Mouse (Mus musculus) megakaryocyte-erythroid progenitor cell, adult 5-6 weeks (primary cell): Measurements from ENCODE around the gene Ick. TPM values are rescaled to one million over a fixed set of nuclear protein-coding genes. Genes with fewer than 3 reads are reported as not detected.

ENCODE experiments used
- ATAC-seq: replicated peaks from 2 replicates; pipeline ENCODE4 v1.8.0; 2016; ENCODE audit warnings: mild to moderate bottlenecking, inconsistent platforms; ENCODE audit not compliant: severe bottlenecking, poor library complexity, low FRiP score, low TSS enrichment
- total RNA-seq, 2 experiments: library from RNA; stranded (forward) in 1 of 2; stranded (reverse) in 1 of 2; fragments of 200-1000, 215-1000 nt in 1 of 2; fragments of >200 nt in 1 of 2; fragmentation: Nextera tagmentation in 1 of 2; gene quantifications; 2 replicates each; pipeline ENCODE4 v1.2.3; 2014 to 2017

The Ick gene
- total RNA-seq, 2 experiments from 2014 or later: 17.1 to 18.1 TPM

DNA sequence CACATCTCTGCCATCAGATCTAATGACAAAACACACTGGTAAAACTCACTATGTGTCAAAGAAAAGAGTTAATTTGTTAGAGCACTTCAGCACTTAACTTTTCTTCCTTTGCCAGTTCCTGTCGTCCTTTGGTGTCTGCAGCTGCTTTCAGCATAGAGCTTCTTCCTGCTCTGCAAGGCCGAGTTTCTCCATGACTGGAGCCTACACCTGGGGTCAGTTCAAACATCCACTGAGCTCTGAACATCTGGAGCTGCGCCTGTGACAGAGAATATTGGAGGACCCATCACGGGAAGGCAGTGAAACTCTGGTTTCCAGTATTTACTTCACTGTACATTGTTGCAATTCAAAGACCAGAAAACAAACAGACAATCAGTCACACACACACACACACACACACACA, 7.6 kb upstream of the Ick start:
- no peak for ATAC-seq

DNA sequence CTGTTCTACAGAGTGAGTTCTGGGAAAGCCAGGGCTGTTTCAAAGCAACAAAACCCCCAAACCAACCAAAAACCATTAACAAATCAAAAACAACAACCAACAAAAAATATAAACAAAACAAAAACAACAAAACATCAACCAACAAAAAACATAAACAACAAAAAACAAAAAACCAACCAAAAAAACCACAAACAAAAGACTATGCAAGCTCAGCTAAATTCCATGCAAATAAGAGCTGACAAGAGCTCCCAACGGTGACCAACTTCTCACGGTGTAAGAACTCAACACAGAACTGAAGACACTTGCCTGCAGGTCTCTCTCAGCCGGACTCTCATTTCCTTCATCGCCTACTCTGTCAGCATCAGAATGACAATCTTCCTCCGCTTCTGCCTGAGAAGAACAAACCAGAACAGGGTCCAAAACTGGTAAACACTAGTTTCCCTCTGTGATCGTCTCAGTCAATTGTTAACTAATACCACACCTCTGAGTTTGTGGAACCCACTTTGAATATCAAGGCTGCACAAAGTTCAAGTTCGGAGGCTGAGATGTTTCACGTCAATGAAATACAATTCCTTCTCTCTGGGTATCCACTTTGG, 4.9 kb upstream of the Ick start:
- no peak for ATAC-seq

DNA sequence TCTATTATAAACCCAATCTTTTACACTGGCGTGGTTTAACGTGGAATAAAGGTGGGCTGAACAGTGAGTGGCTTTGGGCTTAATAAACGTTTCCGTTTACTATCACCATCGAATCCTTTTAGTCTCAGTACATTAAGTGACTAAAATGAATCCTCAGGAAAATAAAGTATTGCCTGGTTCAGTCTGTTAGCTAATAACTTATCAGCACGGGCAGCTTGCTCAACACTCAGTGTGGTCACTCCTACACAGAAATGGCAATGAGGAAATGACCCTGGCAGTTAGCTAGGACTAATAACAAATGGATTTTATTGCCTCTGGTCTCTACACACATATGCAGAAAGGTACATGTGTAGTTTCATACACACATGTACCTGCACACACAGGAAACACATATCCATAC, 4.0 kb upstream of the Ick start:
- peak; percentile 36; the same call in 1 of the 2 replicates for ATAC-seq

DNA sequence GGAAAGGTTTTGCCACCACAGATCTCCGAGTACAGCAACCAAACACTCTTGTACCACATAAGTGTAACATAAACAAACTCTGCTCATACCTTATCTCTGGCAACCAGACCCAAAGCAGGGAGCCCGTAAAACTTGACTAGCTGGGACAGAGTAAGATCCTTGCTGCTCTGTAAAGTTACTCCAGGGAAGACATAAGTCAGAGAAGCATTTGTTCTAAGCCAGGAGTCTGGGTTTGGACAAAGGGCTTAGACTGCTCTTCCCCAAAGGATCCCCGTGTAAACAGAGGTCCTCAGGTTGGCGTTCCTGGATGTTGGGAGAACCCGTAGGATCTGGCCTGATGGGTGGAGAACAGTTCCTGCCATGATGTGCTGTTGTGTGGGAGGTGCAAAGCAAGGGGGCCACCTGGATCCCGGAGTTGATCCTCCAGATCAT, 3.5 kb upstream of the Ick start:
- ATAC-seq: peak; percentile 70

DNA sequence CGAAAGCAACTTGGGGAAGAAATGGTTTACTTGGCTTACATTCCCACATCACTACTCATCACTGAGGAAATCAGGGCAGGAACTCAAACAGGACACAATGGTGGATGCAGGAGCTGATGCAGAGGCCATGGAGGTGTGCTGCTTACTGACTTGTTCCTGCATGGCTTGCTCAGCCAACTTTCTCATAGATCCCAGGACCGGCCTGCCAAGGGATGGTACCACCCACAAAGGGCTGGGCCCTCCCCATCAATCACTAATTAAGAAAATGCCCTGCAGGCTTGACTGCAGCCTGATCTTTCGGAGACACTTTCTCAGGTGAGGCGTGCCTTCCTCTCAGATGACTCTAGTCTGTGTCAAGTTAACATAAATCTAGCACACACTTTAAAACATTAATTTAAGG, 2.2 kb upstream of the Ick start:
- no peak for ATAC-seq

DNA sequence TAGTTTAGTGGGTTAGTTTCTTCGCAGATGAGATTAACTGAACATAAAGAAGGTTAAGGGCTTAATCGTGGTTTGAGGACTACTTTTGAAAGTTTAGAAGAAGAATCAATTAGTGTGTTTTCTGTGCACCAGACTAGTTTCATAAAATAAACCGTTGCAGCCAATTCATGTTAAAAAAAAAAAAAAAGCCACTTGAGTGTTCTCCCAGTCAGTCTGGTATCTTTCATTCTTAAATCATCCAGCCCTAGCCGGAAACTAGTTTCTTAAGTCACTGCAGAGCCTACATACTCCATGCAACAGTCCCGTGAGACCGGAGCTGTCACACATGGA, 1.4 kb upstream of the Ick start:
- ATAC-seq: no peak

DNA sequence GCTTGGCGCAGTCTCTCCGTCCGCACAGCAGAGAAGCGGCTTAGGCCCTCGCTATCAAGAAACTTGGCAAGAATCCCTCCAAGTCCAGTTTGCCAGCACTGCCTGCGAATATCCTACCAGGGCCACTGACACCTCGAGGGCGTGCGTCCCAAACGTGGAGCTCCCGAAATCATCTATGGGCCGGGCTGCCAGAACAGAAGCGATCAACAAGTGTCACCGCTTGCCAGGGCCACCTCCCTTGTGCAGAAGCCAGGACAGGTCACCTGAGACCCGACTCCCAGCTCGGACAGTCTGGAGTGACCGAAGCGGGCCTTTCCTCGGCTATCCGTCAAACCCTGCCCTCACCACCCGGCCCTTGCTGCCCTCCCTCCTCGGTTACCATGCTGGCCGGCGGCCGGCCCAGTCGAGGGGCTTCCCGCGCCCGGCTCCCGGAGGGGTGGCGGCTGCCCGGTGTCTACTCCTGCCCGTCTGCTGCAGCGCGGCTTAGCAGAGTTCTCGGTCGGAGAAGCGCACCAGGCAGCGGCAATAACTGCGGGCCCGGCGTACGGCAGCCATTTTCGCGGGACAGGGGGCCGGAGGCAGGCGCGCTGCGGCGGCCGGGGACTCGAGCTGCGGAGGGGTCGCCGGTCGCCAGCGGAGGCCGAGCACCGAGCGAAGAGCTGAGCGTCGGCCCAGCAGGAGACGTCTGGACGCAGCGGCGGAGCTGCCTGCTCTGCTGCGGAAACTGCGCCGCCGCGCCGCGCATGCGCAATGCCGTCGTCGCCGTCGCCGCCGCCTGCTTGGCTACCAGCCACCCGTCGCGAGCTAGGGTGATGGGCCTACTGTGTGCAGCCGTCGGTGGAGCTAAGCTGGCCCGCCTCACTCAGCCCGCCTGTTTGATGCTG, 838 bp upstream of the Ick start:
- peak; percentile 33 for ATAC-seq

DNA sequence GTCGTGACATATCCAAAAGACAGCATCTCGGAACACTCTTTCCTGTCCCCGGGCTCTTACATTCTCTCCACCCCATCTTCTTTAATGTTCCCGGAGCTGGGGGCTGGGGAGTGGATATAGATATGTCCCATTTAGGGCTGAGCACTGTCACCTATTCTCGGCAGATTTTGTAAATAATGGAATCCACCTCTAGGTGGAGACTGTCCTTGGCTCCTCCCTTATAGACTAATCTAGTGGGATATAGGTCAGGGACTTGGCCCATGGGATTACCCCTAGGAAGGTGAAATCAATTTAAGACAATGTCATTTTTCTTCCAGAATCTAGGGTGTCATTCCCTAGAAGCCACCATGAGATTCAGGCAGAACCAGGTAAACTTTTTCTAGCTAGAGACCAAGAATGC, 664 bp downstream of the Ick start:
- no peak for ATAC-seq

DNA sequence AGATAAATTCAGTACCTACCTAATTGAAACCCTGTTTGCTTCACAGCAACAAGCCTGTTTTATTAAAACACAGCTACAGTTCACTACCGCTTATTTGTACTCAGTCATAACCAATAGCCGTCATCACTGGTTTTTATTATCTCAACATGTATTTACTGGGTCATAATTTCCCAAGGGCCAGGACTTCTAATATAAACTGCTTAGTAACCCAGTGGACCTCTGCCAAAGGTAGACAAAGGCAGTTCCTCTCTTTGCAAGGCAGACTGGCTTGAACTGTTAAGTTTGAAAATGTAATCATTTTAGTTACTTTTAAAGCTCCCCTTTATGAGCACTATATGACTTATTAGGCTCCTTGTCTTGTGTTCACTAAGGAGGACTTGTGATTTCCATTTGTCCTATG, 2.5 kb downstream of the Ick start:
- ATAC-seq: no peak

DNA sequence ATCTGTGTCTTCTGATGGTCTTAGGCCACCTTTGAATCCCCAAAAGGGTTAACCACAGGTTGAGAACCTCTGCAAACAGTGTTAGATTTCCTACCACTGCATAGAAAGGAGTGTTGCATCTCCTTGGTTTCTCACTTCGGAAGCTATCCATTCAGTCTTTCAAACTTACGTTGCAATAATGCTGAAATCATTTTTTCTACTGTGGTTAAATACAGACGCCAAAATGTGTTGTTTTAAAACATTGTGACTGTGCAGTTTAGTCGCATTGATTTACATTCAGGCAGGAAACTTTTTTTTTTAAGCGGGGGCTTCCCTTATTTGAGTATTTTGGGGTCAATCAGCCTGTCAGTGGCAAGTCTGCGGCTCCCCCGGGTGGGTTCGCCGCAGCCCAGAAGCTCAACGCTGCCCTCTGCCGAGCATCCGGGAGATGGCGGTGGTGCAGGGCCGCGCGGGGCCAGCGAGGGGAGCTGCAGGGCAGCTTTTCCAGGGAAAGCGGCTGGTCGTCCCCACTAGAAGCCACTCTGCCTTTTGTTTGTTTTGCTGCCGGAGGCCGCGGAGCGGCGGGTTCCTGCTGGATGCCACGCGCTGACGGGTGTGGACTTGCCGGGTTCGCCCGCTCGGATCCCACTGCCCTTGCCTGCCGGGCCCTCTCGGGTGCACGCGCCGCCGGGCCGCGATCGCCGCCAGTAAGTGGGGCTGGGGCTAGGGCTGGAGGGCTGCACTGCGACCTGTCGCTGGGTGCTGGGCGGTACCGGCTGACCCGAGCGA, 4.0 kb downstream of the Ick start:
- ATAC-seq: peak; percentile 72

DNA sequence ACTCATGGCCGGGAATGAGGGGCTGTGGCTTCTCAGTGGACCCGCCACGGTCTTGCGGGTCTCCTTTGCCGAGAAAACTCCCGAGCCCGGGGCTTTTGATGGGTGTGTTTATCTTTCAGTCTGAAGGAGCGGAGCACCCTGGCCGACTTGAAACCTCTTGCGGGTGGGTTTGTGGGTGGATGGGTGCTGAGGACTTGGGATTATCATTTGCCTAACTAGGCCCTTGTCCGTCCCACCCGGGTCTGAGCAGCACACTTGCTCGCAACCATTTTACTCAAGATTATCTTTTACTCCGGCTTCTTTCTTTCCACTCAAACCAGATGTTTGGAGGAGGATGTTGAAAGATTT, 4.5 kb downstream of the Ick start:
- ATAC-seq: no peak

DNA sequence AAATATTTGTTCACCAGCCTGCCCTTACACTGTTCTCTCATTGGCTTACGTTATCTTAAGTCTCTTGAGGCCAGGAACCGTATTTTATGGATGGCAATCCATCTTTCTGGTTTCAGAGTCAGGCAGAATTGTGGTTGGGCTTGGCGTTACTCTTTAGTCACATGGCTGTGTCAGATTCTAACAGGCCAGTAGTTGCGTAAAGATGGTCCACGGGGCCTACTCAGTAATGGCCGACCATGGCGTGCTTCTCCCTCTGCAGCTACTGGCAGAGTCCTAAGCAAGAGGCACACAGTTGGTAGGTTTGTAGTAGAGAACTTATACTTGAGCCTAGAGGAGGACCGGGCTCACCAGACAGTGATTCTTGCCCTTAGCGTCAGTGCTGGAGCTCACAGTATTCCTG, 6.8 kb downstream of the Ick start:
- no peak for ATAC-seq

DNA sequence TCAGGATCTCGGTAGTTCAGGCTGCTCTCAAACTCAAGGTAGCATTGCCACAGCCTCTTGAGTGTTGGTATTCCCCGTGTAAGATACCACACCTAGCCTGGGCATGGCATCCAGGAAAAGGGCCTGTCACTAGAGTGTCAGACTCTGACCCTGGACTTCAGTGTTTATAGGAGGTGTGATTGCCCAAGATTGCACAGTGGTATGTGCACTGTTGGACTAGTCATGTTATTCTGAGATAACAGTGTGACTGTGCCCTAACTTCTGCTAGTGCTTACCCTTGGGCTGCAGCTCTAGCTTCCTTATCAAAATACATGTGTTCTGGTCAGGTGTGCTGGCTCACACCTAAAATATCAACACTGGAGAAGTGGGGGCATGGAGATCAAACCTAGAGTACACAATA, 8.7 kb downstream of the Ick start:
- peak; percentile 72 for ATAC-seq

DNA sequence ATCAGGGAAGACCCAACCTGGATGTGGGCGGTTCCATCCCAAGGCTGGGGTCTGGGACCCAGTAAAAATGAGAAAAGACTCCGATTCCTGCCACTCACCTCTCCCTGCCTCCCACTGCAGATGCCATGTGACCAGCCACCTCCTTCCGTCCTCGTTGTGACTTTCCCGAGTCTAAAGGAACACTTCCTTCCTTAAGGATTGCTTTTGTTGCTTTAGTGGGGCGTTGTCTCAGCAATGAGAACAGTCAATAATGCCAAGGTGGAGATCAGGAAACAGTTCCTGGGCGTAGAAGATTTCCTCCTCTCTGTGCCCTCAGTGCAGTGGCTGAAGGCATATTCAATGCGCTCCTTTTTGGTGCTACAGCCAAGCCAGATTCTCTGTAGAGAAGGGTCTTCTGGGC, 12.4 kb downstream of the Ick start:
- no peak for ATAC-seq

DNA sequence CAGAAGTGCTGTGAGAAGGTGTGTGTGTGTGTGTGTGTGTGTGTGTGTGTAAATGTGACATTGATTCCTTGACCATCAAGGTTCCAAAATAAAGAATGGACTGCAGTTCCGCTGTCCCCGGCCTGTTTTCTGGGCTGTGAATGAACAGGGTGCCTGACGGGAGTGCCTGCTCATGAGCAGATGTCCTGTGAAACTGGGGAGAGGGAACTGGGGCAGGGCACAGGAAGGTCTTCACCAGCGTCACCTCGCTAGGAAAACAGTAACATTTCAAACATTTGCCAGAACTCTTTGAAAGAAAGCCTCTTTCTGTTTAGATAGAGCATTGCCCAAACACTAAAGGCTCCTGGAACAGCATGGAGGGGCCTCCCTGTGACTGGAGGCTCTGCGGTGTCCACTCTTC, 13.0 kb downstream of the Ick start:
- no peak for ATAC-seq

DNA sequence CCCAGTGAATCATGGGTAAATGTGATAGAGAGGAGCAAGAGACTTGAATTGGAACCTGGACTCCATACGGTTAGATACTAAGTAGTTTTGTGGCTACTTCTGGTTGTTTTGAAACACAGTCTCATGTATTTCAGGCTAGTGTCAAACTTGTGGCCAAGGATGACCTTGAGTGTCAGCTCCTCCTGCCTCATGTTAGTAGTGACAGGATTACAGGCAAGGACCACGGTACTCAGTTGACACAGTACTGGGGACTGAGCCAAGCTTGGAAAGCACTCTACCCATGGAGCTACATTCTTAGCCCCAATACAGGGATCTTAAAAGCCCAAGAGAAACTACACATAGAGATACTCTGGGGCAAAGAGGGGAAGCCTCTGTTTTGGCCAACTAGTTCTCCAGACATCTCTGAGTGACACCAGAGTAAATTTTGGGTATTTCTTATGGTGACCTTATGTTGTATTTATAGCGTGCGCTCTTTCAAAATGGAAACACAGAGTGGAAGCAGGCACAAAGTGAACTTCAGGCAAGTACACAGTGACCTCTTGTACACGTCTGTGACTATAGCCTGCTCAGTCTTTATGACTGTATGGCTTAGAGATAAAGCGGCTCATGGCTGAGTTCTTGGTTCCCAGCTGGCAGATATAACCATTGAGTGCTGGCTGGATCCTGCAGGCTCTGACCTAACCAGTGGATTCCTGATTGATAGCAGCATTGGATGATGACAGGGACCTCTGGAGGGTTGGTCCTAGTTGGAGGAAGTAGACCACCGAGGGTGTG, 14.1 kb downstream of the Ick start:
- peak; percentile 26; the same call in 1 of the 2 replicates for ATAC-seq

DNA sequence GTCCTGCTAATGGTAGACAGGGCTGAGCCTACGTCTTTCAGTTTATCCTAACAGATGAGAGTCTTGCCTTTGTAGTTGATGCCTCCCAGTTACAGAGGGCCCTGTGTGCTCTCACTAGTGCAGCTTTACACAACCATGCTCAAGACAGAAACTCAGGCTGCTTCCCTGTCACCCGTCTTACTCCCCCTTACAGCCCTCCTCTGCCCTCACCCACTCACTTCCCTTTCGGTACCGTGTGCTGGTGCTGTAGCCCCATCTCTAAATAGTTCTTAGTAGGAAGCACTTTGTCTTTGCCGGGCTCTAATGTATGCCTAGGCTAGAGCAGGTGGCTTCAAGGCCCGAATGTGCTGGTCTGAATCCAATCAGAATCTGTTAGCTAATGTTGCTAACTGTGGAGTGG, 15.3 kb downstream of the Ick start:
- no peak for ATAC-seq

DNA sequence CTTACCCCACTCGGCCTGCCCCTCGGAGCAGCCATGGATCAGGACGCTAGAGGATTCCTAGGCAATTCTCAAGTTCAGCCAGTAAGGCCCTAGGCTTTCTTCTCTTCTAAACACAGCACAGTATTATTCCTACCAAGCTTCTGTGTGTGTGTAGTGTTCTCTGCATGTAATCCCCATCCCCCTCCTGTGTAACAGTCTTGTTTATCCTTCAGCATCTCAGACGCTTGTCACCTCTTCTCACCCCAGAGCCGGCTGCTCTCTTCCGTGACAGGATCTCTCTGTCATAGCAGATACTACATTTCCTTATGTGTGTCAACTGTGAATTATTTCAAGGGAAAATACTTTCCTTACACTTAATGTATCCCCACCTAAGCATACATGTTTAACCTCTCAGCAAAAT, 17.0 kb downstream of the Ick start:
- ATAC-seq: no peak

DNA sequence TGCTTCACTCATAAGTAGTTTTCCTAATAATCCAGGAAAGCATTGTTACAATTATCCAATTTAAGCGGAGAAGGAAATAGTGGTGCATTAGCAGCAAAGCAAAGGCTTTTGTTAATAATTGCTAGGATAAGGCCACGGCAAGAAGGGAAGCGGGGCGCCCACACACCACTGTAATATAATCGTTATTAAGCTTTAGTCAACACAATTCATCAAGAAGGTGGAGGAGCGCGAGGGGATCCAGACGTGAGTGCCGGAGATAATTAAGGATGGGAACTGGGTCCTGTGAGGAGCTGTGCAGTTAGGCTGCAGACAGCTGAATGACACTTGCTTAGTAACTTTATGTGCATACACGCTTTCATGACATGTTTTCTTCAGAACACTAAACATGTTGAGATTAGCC, 17.7 kb downstream of the Ick start:
- ATAC-seq: no peak

DNA sequence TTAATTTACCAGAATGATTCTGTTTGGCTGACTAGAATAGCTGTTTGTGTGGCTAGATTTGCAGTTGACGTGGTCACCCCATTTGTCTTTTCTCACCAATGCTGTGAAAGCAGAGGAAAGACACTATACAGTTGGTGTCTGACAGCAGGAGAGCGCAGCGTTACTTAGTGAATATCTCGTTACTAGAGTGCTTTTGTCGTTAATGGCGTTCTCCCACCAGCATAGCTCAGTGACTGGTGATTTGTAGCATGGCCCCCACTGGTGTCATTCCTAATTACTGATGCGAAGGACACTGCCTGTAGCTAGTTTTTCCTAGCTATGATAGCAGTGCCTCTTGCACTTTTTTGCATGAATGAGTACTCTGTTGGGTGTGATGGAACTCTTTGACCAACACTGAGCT, 26.7 kb downstream of the Ick start:
- ATAC-seq: no peak
